Mouse (Mus musculus): Measurements from ENCODE around the gene Ldlrad3. TPM values are rescaled to one million over a fixed set of nuclear protein-coding genes. Genes with fewer than 3 reads are reported as not detected.
A peak's percentile ranks its signal among the peaks of the same experiment; 100 is the strongest.

Gene Ldlrad3
- polyA plus RNA-seq, 1 experiment: 35.9 TPM

DNA sequence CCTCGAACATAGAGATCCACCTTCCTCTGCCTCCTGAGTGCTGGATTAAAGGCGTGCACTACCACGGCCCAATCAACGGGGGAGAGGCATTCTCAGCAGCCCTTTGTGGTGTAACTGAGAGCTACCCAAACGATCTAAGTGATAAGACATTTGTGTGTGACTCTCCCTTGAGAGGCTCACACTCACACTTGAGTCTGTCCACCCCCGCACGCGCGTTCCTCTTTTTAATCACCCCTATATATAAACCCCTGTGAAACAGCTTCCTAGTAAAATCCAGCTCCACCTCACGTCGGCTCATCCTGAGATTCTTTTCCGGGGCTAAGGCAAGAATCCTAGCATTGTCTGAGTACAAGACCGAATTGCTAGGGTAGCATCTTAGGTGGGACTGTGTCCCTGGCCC is 277.4 kb downstream of the Ldlrad3 start:
- H3K4me3 ChIP-seq (ENCODE audit: insufficient read depth, low read length): no peak overlapping the region
- TF ChIP-seq POLR2A (IDR thresholded peaks at IDR 0.05; ENCODE audit: borderline replicate concordance, low read depth, low read length) (no peak), CTCF (IDR thresholded peaks at IDR 0.05; ENCODE audit: low read depth, low read length) (no peak)
- H3K4me1 ChIP-seq (ENCODE audit: control insufficient read depth, insufficient read depth, low read length): no peaks in the 10 kb centered on the region
- no peak overlapping the region for H3K27ac ChIP-seq (ENCODE audit: insufficient read depth, low read depth, low read length)

GRCm38 (mm10) chr2:101907386-101908022 is 278.7 kb downstream of the Ldlrad3 start:
- Histone ChIP-seq H3K4me3 (ENCODE audit: insufficient read depth, low read length) (no peak overlapping the region), H3K27ac (ENCODE audit: insufficient read depth, low read depth, low read length) (no peak overlapping the region), H3K4me1 (ENCODE audit: control insufficient read depth, insufficient read depth, low read length) (no peaks in the 10 kb centered on the region)
- no peak for TF ChIP-seq POLR2A (IDR thresholded peaks at IDR 0.05; ENCODE audit: borderline replicate concordance, low read depth, low read length)
- no peak for TF ChIP-seq CTCF (IDR thresholded peaks at IDR 0.05; ENCODE audit: low read depth, low read length)

GRCm38 (mm10) chr2:101906379-101906690 is 279.9 kb downstream of the Ldlrad3 start:
- Histone ChIP-seq H3K4me1 (ENCODE audit: control insufficient read depth, insufficient read depth, low read length) (no peaks in the 10 kb centered on the region), H3K27ac (ENCODE audit: insufficient read depth, low read depth, low read length) (no peak overlapping the region), H3K4me3 (ENCODE audit: insufficient read depth, low read length) (no peak overlapping the region)
- TF ChIP-seq POLR2A (IDR thresholded peaks at IDR 0.05; ENCODE audit: borderline replicate concordance, low read depth, low read length) (no peak), CTCF (IDR thresholded peaks at IDR 0.05; ENCODE audit: low read depth, low read length) (no peak)

- Histone ChIP-seq H3K27ac (ENCODE audit: insufficient read depth, low read depth, low read length) (no peak overlapping the region), H3K4me1 (ENCODE audit: control insufficient read depth, insufficient read depth, low read length) (no peaks in the 10 kb centered on the region), H3K4me3 (ENCODE audit: insufficient read depth, low read length) (no peak overlapping the region)
- no peak for TF ChIP-seq POLR2A (IDR thresholded peaks at IDR 0.05; ENCODE audit: borderline replicate concordance, low read depth, low read length)
- TF ChIP-seq CTCF (IDR thresholded peaks at IDR 0.05; ENCODE audit: low read depth, low read length): peak; percentile 89
Observed at GRCm38 (mm10) chr2:101905534-101906378, 280.4 kb downstream of the Ldlrad3 start.

DNA sequence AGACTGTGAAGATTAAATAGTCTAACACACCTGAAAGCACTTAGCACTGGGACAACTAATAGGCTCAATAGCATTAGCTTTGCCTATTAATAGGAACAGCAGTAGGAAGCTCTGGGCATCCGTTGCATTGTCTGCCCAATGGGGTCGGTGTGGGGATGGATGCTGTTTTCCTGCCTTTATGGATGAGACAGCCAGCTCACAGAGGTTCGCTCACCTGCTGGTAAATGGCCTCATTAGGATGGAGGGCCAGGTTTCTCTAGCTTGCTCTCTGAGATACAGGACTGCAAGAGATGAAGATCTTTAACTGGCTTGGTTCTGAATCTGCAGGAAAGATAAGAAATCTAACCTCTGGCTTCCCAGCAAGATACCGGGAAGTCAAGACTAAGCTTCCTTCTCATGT is 284.0 kb downstream of the Ldlrad3 start:
- H3K27ac ChIP-seq (ENCODE audit: insufficient read depth, low read depth, low read length): no peak overlapping the region
- TF ChIP-seq CTCF (IDR thresholded peaks at IDR 0.05; ENCODE audit: low read depth, low read length): no peak
- TF ChIP-seq POLR2A (IDR thresholded peaks at IDR 0.05; ENCODE audit: borderline replicate concordance, low read depth, low read length): no peak
- no peak overlapping the region for H3K4me3 ChIP-seq (ENCODE audit: insufficient read depth, low read length)
- H3K4me1 ChIP-seq (ENCODE audit: control insufficient read depth, insufficient read depth, low read length): peaks cover 5% of the 10 kb centered on the region

Other genes starting within 250 kb of the Ldlrad3 start
- 29.9 and 40.3 TPM in 2 replicates for gene Trim44, start 221.4 kb upstream of the Ldlrad3 start, polyA plus RNA-seq (2012; ENCODE audit: insufficient read depth, insufficient read length, missing spikeins)